ENCODE assay signal across 8 mouse cellular contexts in genomic region chr8:122557248-122558038, GRCm38 (mm10). TPM values are rescaled to one million over a fixed set of nuclear protein-coding genes. Genes with fewer than 3 reads are reported as not detected.
DNase-seq lines count a peak whose midpoint lies in the region; ATAC-seq lines count a peak whose summit lies in the region.

No protein-coding gene starts in this region.

- H3K36me3 ChIP-seq in lung, embryonic 15.5 days = no peaks in the 10 kb centered on the region
- H3K36me3 ChIP-seq in limb, embryonic 10.5 days = no peaks in the 10 kb centered on the region
- H3K36me3 ChIP-seq in stomach, embryonic 15.5 days = no peaks in the 10 kb centered on the region
- H3K36me3 ChIP-seq in forebrain, embryonic 13.5 days (ENCODE audit: poor library complexity, severe bottlenecking) = no peaks in the 10 kb centered on the region

- H3K4me3 ChIP-seq in lung, embryonic 15.5 days = no peak overlapping the region
- H3K4me3 ChIP-seq in limb, embryonic 10.5 days = peak overlapping the region; percentile 2; the same call in 1 of the 2 replicates
- no peak overlapping the region for H3K4me3 ChIP-seq in stomach, embryonic 15.5 days (replicated peaks)
- no peak overlapping the region for H3K4me3 ChIP-seq in forebrain, embryonic 13.5 days

- no peak overlapping the region for H3K9ac ChIP-seq in lung, embryonic 15.5 days
- H3K9ac ChIP-seq in stomach, embryonic 15.5 days = no peak overlapping the region
- H3K9ac ChIP-seq in forebrain, embryonic 13.5 days = no peak overlapping the region

- H3K27ac ChIP-seq in lung, embryonic 15.5 days = peak overlapping the region; percentile 90
- H3K27ac ChIP-seq in limb, embryonic 10.5 days = peak overlapping the region; percentile 80
- peak overlapping the region; percentile 76; the same call in 1 of the 2 replicates for H3K27ac ChIP-seq in stomach, embryonic 15.5 days
- no peak overlapping the region for H3K27ac ChIP-seq in forebrain, embryonic 13.5 days

- WGBS in lung, embryonic 15.5 days = 43% methylated on average over 10 of the region's 10 CpGs
- WGBS in limb, embryonic 10.5 days = 48% methylated on average over 10 of the region's 10 CpGs
- WGBS in stomach, embryonic 15.5 days = 39% methylated on average over 10 of the region's 10 CpGs
- WGBS in forebrain, embryonic 13.5 days = 50% methylated on average over 10 of the region's 10 CpGs

- no peak for ATAC-seq in lung, embryonic 15.5 days (ENCODE audit: borderline replicate concordance, extremely low read depth, low FRiP score, low TSS enrichment)
- ATAC-seq in stomach, embryonic 15.5 days (ENCODE audit: insufficient read depth, low FRiP score, low read depth) = no peak
- ATAC-seq in forebrain, embryonic 13.5 days = no peak
- ATAC-seq in erythroblast, adult 5-6 weeks (replicated peaks; ENCODE audit: low FRiP score, poor library complexity, severe bottlenecking) = no peak

- H3K4me1 ChIP-seq in lung, embryonic 15.5 days = peaks cover 35% of the 10 kb centered on the region
- H3K4me1 ChIP-seq in limb, embryonic 10.5 days = peaks cover 33% of the 10 kb centered on the region
- peaks cover 12% of the 10 kb centered on the region; the same call in 1 of the 2 replicates for H3K4me1 ChIP-seq in stomach, embryonic 15.5 days
- H3K4me1 ChIP-seq in forebrain, embryonic 13.5 days = no peaks in the 10 kb centered on the region

- DNase-seq in cerebellum, adult 11-12 months = peak; percentile 61
- no peak for DNase-seq in cerebellum, postnatal 4 days (ENCODE audit: low spot score in 2 of 2)
- DNase-seq in lung, adult 18-20 months = no peak
- no peak for DNase-seq in limb, embryonic 10.5 days (ENCODE audit: low spot score)

- no peaks in the 10 kb centered on the region for H3K27me3 ChIP-seq in lung, embryonic 15.5 days
- no peaks in the 10 kb centered on the region for H3K27me3 ChIP-seq in limb, embryonic 10.5 days (ENCODE audit: low read depth, poor library complexity, severe bottlenecking)
- H3K27me3 ChIP-seq in stomach, embryonic 15.5 days (replicated peaks) = no peaks in the 10 kb centered on the region
- no peaks in the 10 kb centered on the region for H3K27me3 ChIP-seq in forebrain, embryonic 13.5 days

- 0 out of 2 replicates have a peak overlapping the region, but pooled peaks have one; percentile 30 for H3K4me2 ChIP-seq in lung, embryonic 15.5 days
- 0 out of 2 replicates have a peak overlapping the region, but pooled peaks have one; percentile 28 for H3K4me2 ChIP-seq in stomach, embryonic 15.5 days
- H3K4me2 ChIP-seq in forebrain, embryonic 13.5 days = no peak overlapping the region

- no peaks in the 10 kb centered on the region for H3K9me3 ChIP-seq in lung, embryonic 15.5 days
- H3K9me3 ChIP-seq in limb, embryonic 10.5 days (replicated peaks) = no peaks in the 10 kb centered on the region
- no peaks in the 10 kb centered on the region for H3K9me3 ChIP-seq in stomach, embryonic 15.5 days
- no peaks in the 10 kb centered on the region for H3K9me3 ChIP-seq in forebrain, embryonic 13.5 days (replicated peaks)

RNA-seq across cellular contexts. Expression of gene Piezo1, which starts 6.3 kb away (rescaled TPM):
- polyA plus RNA-seq in lung, embryonic 15.5 days (2015; fragmentation: Nextera tagmentation; extraction: Ambion mirVana) = 18.7 and 23.4 TPM in 2 replicates
- 10.7 and 11.8 TPM in 2 replicates for polyA plus RNA-seq in limb, embryonic 10.5 days (2016; fragmentation: Nextera tagmentation; extraction: Ambion mirVana)
- 12.8 and 16.3 TPM in 2 replicates for polyA plus RNA-seq in stomach, embryonic 15.5 days (2015; fragmentation: Nextera tagmentation; extraction: Ambion mirVana)
- polyA plus RNA-seq in forebrain, embryonic 13.5 days (2015; fragmentation: Nextera tagmentation; extraction: Ambion mirVana) = 1.4 and 2.0 TPM in 2 replicates
- total RNA-seq in erythroblast, adult 5-6 weeks (2015; ENCODE audit: low replicate concordance) = 12.1 and 17.1 TPM in 2 replicates
- total RNA-seq in erythroblast, adult 5-6 weeks (2017; ENCODE audit: low replicate concordance) = 14.7 and 23.0 TPM in 2 replicates

RNA-seq across cellular contexts. Expression of gene Cdt1, which starts 10.4 kb away (rescaled TPM):
- polyA plus RNA-seq in lung, embryonic 15.5 days (2015; fragmentation: Nextera tagmentation; extraction: Ambion mirVana) = 42.7 and 44.9 TPM in 2 replicates
- polyA plus RNA-seq in limb, embryonic 10.5 days (2016; fragmentation: Nextera tagmentation; extraction: Ambion mirVana) = 68.9 and 75.6 TPM in 2 replicates
- polyA plus RNA-seq in stomach, embryonic 15.5 days (2015; fragmentation: Nextera tagmentation; extraction: Ambion mirVana) = 34.9 and 37.0 TPM in 2 replicates
- 29.1 and 32.3 TPM in 2 replicates for polyA plus RNA-seq in forebrain, embryonic 13.5 days (2015; fragmentation: Nextera tagmentation; extraction: Ambion mirVana)
- 16.1 and 24.2 TPM in 2 replicates for total RNA-seq in erythroblast, adult 5-6 weeks (2015; ENCODE audit: low replicate concordance)
- total RNA-seq in erythroblast, adult 5-6 weeks (2017; ENCODE audit: low replicate concordance) = 38.2 and 47.5 TPM in 2 replicates

RNA-seq across cellular contexts. Expression of gene Aprt, which starts 19.3 kb away (rescaled TPM):
- polyA plus RNA-seq in lung, embryonic 15.5 days (2015; fragmentation: Nextera tagmentation; extraction: Ambion mirVana) = 314 and 327 TPM in 2 replicates
- 285 and 308 TPM in 2 replicates for polyA plus RNA-seq in limb, embryonic 10.5 days (2016; fragmentation: Nextera tagmentation; extraction: Ambion mirVana)
- 354 and 399 TPM in 2 replicates for polyA plus RNA-seq in stomach, embryonic 15.5 days (2015; fragmentation: Nextera tagmentation; extraction: Ambion mirVana)
- 193 and 198 TPM in 2 replicates for polyA plus RNA-seq in forebrain, embryonic 13.5 days (2015; fragmentation: Nextera tagmentation; extraction: Ambion mirVana)
- total RNA-seq in erythroblast, adult 5-6 weeks (2015; ENCODE audit: low replicate concordance) = 77.1 and 85.7 TPM in 2 replicates
- 20.6 and 30.2 TPM in 2 replicates for total RNA-seq in erythroblast, adult 5-6 weeks (2017; ENCODE audit: low replicate concordance)

RNA-seq across cellular contexts. Expression of gene Galns, which starts 53.8 kb away (rescaled TPM):
- 12.5 and 13.5 TPM in 2 replicates for polyA plus RNA-seq in lung, embryonic 15.5 days (2015; fragmentation: Nextera tagmentation; extraction: Ambion mirVana)
- polyA plus RNA-seq in limb, embryonic 10.5 days (2016; fragmentation: Nextera tagmentation; extraction: Ambion mirVana) = 4.0 and 5.7 TPM in 2 replicates
- 11.9 and 13.1 TPM in 2 replicates for polyA plus RNA-seq in stomach, embryonic 15.5 days (2015; fragmentation: Nextera tagmentation; extraction: Ambion mirVana)
- 3.0 and 3.2 TPM in 2 replicates for polyA plus RNA-seq in forebrain, embryonic 13.5 days (2015; fragmentation: Nextera tagmentation; extraction: Ambion mirVana)
- 8.6 and 23.2 TPM in 2 replicates for total RNA-seq in erythroblast, adult 5-6 weeks (2015; ENCODE audit: low replicate concordance)
- total RNA-seq in erythroblast, adult 5-6 weeks (2017; ENCODE audit: low replicate concordance) = 8.6 and 15.5 TPM in 2 replicates

RNA-seq across cellular contexts. Expression of gene Trappc2l, which starts 54.0 kb away (rescaled TPM):
- 49.5 and 53.0 TPM in 2 replicates for polyA plus RNA-seq in lung, embryonic 15.5 days (2015; fragmentation: Nextera tagmentation; extraction: Ambion mirVana)
- polyA plus RNA-seq in limb, embryonic 10.5 days (2016; fragmentation: Nextera tagmentation; extraction: Ambion mirVana) = 49.4 and 51.5 TPM in 2 replicates
- polyA plus RNA-seq in stomach, embryonic 15.5 days (2015; fragmentation: Nextera tagmentation; extraction: Ambion mirVana) = 49.7 and 61.8 TPM in 2 replicates
- 69.3 and 79.6 TPM in 2 replicates for polyA plus RNA-seq in forebrain, embryonic 13.5 days (2015; fragmentation: Nextera tagmentation; extraction: Ambion mirVana)
- total RNA-seq in erythroblast, adult 5-6 weeks (2015; ENCODE audit: low replicate concordance) = 17.7 and 26.8 TPM in 2 replicates
- 9.1 and 10.2 TPM in 2 replicates for total RNA-seq in erythroblast, adult 5-6 weeks (2017; ENCODE audit: low replicate concordance)
